Mouse (Mus musculus) cerebellum, postnatal 25 days (tissue): ENCODE measurements around the gene Avpi1.
"Not testable (repeated sequence)": the region's sequence is repeated elsewhere in the genome, so short reads cannot be mapped to it uniquely, and the experiment has no call there.

Experiments used
- DNase-seq, 2 experiments: peaks; one replicate each; pipeline ENCODE4 v3.0.0; 2021; ENCODE audit warnings: mixed read lengths in 2 of 2

Gene Avpi1

DNA sequence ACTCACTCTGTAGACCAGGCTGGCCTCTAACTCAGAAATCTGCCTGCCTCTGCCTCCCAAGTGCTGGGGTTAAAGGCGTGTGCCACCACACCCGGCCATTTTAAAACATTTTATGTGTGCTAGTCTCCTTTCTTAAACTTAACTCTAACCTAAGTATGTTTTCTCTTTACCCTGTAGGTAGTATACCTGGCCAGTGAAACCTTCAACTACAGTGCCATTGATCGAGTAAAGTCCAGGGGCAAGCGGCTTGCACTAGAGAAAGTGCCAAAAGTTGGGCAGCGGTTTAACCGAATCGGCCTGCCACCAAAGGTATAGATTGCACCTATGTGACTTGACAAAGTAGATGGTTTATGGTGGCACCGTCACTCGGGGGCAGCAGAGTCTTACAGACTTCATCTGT, 24.2 kb downstream of the Avpi1 start:
- DNase-seq = no peak

GRCm38 (mm10) chr19:42099406-42099805, 29.5 kb downstream of the Avpi1 start:
- no peak for DNase-seq

DNA sequence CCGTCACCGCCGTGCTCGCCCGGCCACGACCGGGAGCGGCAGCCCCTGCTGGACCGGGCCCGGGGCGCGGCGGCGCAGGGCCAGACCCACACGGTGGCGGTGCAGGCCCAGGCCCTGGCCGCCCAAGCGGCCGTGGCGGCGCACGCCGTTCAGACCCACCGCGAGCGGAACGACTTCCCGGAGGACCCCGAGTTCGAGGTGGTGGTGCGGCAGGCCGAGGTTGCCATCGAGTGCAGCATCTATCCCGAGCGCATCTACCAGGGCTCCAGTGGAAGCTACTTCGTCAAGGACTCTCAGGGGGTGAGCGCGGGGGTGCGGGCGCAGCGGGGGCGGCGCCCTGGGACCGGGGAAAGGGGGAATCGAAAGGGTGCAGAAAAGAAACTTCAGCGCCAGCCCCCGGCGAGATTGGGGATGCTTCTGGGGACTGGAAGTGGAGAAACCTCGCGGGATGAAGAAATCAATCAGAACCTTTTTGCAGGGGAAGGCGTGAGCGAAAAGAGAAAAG, 38.2 kb downstream of the Avpi1 start:
- DNase-seq = no peak

DNA sequence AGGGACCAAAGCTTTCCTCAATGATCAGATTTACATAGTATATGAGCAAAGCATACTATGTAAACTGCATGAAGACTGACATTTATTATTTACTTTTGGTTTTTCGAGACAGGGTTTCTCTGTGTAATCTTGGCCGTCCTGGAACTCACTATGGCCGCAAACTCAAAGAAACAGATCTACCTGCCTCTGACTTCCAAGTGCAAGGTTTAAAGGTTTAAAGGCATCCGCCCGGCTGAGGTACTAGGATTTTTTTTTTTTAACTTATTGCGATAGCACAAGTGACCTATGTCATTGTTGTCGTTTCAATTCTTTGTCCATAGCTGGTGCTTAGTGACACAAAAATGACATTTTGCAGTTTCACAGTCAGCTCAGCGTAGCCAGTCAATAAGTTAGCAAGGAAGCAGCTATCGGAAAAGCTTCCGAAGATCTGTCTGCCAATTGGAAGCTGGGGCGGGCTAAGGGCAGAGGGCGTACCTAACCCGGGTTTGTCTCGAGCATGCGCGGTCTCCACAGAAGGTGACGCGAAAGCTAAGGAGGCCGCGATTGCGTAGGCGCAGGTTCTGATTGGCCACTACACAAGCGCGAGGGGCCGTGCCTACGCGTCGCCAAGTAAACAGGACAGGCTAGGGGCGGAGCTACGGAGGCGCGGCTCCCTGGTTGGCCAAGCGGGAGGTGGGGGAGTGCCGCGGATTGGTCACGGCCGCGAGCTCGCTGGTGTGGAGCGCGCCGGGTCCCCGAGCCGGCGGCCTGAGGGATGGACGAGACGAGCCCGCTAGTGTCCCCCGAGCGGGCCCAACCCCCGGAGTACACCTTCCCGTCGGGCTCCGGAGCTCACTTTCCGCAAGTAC, 38.9 kb downstream of the Avpi1 start, which contains the start of gene Pi4k2a:
TSS of gene Pi4k2a (plus strand) at position 723 of the 848 bp plus-strand sequence.
- peak; percentile 97 to 99 for DNase-seq

DNA sequence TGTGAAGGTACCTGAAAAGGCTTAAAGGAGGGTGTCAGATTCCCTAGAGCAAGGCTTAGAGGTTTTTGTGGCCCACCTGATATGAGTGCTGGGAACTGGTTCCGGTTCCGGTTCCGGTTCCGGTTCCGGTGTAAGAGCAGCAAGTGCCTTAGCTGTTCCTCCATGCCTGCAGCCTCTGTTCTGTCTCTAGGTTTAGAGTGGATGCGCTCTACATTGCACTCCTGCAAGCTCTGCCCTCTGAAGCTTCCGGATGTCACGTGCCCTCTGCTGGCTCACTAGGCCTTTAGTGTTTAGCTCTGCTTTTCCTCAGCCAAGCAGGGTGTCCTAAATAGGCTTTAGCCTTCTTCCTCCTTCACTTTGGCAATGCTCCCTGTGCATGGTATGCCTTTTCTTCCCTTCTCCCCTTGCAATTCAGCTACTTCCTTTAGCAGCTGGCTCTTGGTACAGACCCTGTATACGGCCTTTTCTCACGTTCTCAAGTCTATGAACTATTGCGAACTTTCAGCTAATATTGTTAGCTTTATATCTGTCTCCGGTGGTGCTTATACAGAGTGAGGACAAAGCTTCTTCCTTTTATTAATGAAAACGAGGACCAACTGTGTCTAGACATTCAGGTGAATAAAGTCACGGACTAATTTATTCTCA, 39.6 kb downstream of the Avpi1 start:
- DNase-seq = peak; percentile 68 to 70

DNA sequence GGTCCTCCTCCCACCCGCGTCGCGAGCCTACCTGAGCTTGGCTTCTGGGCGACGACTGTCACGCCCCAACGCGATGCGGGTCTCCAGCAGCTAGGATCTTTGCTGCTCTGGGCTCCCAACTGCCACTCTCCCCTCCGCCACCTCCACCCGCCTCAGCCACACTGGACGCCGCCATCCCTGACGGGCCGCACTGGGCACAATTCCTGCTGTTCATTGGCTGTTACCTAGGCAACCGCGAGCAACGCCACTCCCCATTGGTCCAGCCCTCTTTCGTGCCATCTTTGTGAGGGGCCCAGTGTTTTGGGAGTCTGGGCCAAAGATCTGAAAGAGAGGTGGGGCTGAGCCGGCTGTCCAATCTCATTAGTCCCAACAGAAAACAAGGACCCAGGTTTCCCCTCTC, 42.7 kb downstream of the Avpi1 start, which contains the start of gene Morn4:
TSS of gene Morn4 (minus strand) at position 192 of the 400 bp plus-strand sequence.
- DNase-seq = peak; percentile 95

DNA sequence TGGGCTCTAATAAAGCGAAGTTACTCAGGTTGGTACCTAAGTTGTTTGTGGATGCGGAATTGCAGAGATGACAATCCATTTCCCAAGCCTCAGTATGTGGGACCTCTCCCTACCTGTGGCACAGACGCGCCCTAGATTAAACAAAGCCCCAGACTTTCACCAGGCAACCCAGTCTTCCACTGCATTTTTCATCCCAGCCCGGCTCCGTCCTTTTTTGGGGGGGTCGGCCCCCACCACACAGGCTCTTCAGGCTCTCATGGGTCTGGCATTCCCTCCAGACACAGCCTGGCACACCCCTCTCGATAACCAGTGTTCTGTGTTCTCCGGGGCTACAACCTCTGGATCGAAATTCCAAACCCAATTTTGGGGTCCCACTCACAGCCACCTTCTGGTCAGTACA, 43.2 kb downstream of the Avpi1 start:
- no peak for DNase-seq

DNA sequence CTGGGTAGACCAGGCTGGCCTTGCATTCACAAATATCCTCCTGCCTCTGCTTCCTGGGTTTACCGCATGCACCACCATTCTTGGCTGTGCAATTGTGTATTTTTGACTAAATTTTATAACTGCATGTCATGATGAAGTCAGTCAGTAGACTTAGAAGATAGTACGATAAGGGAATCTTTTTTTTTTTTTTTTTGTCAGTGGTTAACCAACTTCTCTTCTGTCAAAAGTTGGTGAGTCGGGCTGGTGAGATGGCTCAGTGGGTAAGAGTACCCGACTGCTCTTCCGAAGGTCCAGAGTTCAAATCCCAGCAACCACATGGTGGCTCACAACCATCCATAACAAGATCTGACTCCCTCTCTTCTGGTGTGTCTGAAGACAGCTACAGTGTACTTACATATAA, 47.2 kb downstream of the Avpi1 start:
- DNase-seq = not testable (repeated sequence)

GRCm38 (mm10) chr19:42080469-42080868, 48.4 kb downstream of the Avpi1 start:
- DNase-seq = no peak

DNA sequence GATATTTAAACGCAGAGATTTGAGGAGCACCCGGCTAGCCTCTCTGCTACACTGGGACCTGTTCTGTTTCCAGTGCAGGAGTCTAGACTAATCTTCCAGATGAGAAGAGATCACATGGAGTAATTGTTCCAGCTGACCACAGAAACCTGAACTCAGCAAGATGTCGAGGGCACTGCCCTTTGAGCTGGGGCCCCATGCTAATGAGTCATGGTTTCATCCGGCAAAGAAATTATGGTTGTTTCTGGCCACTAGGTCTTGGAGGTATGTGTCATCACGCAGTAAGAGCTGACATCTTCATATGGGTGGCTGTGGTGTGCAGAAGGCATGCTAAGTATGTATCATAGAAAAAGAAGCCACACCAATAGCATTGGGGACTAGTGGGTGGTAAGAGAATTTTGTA, 48.9 kb downstream of the Avpi1 start:
- DNase-seq = no peak

GRCm38 (mm10) chr19:42079006-42079405, 49.9 kb downstream of the Avpi1 start:
- no peak for DNase-seq

DNA sequence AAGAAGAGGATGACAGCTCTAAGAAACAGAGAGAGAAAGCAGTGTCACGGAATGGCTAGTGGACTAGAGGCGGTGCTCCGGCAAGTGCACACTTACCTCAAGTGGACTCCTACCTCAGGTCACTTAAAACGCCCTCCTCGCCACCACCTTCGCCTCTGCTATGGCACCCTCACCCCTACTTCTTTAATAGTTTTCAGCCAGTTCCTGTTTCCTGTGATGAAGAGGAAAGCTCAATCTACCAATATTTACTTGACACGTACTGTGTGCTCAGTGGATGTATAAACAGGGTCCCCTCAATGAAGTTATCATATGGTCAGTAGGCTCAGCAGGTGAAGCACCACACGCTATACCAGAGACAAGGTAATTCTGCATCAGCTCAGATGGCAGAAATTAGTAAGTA, 50.3 kb downstream of the Avpi1 start:
- DNase-seq = no peak

- DNase-seq = no peak
Observed at GRCm38 (mm10) chr19:42075992-42076391, 52.9 kb downstream of the Avpi1 start.

GRCm38 (mm10) chr19:42075051-42075450, 53.8 kb downstream of the Avpi1 start:
- no peak for DNase-seq
